Mouse (Mus musculus): ENCODE measurements at regions not wholly inside any gene's neighbourhood (a gene's known extent, or its start where the extent isn't known, plus 50 kb on each side); places are given as distances from the start of the nearest gene placed in this dataset.

DNA sequence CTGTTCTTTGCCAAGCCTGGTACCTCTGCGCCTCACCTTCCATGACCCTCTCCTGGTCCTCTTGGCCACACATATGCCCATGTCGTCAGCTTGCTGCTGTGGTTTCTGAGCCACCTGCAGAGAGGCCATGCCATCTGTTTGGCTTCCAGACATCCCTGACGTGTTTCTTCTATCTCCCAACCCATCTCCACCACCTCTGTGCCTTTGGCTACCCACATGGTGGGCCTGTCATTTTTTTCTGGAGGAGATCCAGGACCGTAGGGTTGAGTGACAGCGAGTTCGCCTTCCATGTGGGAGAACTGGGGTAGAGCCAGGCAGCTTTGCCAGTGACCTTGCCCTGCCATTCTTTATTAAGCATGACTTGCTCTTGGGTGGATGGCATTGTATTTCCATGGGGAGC, 278.4 kb upstream of the Thsd7b start:
- ATAC-seq (replicated peaks; ENCODE audit: low FRiP score, low TSS enrichment, poor library complexity, severe bottlenecking), result no peak

DNA sequence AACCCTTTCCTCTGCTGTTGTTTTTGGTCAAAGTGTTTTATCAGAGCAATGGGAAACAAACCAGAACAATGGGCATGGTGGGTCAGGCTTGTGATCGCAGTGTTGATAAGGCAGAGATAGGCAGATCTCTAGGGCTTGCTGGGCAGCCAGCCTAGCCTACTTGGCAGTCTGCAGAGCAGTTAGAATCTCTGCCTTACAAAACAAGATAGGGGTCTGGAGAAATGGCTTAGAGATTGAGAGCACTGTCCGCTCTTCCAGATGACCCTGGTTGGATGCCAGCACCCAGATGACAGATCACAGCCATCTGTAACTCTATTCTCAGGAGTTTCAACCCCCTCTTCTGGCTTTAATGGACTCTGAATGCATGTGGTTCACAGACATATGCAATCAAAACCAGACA, 289.7 kb upstream of the Thsd7b start:
- no peak for ATAC-seq (replicated peaks; ENCODE audit: low FRiP score, low TSS enrichment, poor library complexity, severe bottlenecking)

DNA sequence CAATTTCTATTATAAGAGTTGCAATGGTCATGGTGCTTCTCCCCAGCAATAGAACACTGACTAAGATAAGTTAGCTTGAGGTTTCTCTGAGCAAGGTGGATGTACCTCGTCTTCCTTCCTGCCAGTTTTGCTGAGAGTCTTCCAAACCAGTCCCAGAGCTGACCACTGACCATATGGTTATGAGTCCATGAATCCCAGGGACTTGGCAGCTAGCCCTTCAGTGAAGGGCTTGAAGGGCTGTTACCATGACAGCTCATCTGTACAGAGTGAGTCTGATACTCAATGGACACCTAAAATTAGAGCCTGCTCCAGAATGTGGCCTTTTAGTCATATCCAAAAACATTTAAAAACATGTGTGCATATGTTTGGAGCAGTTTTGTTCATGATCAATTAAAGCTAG, 297.5 kb upstream of the Thsd7b start:
- no peak for ATAC-seq (replicated peaks; ENCODE audit: low FRiP score, low TSS enrichment, poor library complexity, severe bottlenecking)

DNA sequence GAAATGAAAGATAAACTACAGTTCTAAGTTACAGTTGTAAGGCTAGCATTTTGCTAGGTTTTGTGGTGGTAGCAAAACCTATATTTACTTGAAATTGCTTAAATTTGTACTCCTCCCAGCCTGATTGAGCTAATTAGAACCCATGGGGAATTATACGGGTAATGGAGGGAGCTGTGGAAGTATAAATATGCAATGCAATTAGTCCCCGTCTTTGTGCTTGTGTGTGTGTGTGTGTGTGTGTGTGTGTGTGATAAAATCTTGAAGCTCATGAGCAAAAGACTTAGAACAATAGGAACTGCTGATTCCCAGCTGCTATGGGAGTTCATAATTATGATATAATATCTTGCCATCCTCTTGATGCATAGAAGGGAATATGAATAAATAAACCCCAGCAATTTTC, 321.7 kb upstream of the Thsd7b start:
- ATAC-seq (replicated peaks; ENCODE audit: low FRiP score, low TSS enrichment, poor library complexity, severe bottlenecking), result no peak

DNA sequence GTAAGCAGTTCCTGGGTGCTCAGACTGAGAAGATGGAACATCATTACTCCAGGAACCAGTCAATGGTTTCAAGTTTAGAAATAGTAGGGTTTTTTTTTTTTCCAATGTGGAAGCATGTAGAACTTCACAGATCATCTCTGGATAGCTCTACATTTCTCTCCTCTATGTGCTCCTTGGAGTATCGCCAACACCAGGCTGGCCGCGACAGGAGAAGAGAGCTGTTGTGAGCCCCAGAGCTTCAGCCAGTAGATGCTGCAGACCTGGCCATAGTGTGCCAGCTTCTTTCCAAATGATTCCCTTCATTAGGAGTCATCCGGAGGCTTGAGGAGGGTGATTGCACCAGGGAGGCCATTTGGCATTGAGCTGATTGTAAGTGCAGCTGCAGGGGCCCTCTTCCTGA, 322.6 kb upstream of the Thsd7b start:
- ATAC-seq (replicated peaks; ENCODE audit: low FRiP score, low TSS enrichment, poor library complexity, severe bottlenecking), result no peak

DNA sequence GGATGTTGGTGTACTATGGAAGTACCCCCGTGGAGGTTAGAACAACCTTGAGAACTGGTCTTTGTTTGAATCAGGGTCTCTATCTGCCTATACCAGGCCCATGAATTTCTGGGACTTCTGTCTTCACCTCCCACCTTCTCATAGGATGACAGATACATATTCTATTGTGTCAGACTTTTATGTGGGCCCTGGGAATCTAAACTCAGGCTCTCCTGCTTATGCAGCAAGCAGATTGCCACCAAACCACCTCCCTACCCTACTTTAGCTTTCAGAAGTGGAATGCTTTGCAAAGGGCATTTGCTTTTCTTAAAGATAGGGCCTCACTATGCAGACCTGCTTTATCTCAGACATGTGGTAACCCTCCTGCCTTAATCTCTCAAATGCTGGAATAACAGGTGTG, 322.7 kb upstream of the Cxcr4 start:
- ATAC-seq (replicated peaks; ENCODE audit: low FRiP score, low TSS enrichment, poor library complexity, severe bottlenecking), result no peak

DNA sequence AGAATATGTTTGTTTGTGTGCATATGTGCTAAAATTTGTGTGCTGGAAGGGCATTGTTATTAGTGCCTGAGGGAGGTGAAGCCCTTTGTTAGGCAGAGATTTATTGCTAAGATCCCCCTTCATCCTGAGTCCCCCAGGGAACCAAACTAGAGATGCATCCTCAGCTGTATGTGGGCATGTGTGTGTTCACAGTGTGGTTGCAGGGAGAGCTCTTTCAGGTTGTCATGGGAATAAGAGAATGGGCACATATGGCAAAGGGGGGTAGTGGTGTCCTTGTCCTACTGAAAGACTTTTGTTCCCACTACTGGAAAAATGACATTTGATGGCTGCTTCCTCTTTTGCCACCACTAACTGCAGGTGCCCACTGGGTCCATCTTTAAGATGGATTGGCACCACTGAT, 320.4 kb upstream of the Cxcr4 start:
- no peak for ATAC-seq (replicated peaks; ENCODE audit: low FRiP score, low TSS enrichment, poor library complexity, severe bottlenecking)

DNA sequence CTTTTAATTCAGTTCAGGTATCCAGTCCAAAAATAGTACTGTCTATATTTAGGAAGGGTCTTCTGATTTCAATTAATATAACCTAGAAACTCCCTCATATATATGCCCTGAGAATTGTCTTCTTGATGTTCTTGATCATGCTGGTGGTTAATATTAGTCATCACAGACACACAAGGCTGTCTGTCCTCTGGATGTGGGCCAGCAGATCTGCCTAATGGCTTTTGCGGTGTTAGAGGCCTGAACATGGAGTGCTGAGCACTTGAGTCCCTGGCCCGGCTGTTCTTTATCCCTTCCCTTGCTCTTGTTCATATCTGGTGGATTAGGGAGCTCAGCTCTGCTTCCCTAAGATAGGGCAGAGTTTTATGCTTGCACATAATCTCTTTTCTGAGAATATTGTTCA, 315.5 kb upstream of the Cxcr4 start:
- ATAC-seq (replicated peaks; ENCODE audit: low FRiP score, low TSS enrichment, poor library complexity, severe bottlenecking), result no peak

DNA sequence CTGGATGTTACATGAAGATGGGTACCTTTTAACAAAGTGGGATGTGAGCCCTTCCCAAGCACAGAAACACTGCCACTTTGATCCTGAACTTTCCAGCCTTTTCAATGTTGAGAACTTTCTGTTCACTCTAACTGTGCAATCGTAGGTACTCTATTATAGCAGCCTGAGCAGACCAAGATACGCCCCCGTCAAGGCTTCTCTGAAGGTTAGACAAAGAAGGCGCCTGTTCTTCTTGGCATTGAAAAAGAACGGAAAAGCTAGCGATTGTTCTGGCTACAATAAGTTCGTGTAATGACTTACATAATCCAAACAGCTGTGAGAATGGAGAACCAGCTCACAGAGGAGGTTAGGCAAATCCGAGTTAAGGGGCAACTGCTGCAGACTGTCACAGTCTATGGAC, 305.9 kb upstream of the Cxcr4 start:
- ATAC-seq (replicated peaks; ENCODE audit: low FRiP score, low TSS enrichment, poor library complexity, severe bottlenecking), result no peak

DNA sequence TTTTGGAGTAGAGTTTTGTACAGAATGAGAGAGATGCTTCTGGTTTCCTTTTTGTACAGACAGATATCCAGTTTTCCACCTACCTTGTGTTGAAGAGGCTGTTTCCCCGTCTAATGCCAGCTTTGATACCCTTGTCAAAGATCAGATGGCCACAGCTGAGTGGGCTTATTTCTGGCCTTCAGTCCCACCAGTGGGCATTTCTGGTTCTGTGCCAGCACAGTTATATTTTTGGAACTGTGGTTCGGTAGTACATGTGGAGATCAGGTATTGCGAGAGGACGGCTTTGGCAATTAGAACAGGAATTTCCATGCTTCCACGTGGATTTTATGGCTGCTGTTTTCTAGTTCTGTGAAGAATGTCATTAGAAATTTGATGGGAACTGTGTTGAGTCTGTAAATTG, 302.5 kb upstream of the Cxcr4 start:
- ATAC-seq (replicated peaks; ENCODE audit: low FRiP score, low TSS enrichment, poor library complexity, severe bottlenecking), result no peak

DNA sequence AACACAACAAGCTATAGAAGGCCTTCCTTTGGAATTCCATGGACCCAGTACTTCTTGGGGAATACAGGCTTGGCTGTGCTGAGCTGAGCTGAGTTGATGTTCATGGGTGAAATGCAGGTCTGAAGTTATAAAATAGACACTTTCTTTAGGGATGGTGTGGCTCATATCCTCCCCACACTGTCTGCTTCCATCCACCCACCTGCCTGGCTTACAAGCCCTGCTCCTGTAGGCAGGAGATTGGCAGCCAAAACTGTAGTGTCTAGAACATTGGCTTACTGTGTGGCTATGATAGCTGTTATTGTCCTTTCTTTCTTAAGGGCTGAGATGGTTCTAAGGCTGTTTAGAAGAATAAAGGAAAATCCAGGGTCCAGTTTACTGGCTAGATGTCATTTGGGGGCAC, 286.2 kb upstream of the Cxcr4 start:
- no peak for ATAC-seq (replicated peaks; ENCODE audit: low FRiP score, low TSS enrichment, poor library complexity, severe bottlenecking)

DNA sequence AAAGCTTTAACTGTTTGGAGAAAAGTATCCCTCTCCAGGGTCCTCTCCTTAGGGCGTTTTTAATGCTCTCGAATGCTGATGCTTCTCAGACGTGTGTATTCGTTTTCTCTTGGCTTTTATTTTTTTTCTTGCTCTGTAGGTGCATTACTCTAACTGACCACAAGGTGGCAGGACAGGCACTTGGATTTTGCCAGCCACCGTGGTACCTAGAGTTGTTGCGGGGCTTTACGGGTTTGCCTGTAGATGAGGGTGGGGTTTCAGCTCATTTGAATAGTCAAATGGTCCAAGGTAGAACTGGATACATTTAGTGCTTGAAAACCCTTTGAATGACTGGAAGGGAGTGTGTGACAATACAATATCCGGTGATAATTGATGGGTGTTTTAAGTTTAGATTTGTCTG, 283.2 kb upstream of the Cxcr4 start:
- no peak for ATAC-seq (replicated peaks; ENCODE audit: low FRiP score, low TSS enrichment, poor library complexity, severe bottlenecking)

DNA sequence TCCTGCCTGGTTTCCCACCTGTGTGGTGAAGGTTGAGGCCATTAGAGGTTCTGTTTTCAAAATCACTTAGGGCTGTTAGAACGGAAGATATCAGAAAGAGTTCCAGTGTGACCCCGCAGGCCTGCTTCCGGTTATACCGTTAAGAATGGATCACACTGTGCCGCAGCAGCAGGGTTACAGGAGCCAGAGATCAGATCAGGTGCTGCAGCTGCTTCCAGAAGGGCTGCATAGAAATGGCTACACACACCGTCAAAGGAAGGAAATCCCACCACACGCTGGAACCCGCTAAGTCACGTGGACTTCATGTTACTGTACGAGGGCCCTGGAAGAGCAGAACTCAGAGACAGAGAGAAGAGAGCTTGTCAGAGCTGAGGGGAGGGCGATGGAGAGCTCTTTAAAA, 282.1 kb upstream of the Cxcr4 start:
- no peak for ATAC-seq (replicated peaks; ENCODE audit: low FRiP score, low TSS enrichment, poor library complexity, severe bottlenecking)

DNA sequence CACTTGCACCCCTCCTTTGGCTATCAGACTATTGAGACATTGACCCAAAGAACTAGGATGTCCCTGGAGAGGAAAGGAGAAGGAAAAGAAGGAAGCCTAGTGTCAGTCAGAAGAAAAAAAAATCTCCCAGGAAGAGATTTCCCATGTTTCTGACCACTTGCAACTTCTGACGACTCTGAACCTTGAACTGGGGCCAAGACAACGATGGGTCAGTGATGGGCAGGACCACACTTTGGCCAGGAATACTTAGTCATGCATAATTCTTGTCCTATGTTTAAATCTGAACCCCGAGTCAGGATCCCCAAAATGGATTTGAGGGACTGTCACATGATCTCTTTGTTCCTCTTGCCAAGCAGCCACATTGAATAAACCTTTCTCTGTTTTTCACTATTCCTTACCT, 276.7 kb upstream of the Cxcr4 start:
- ATAC-seq (replicated peaks; ENCODE audit: low FRiP score, low TSS enrichment, poor library complexity, severe bottlenecking), result no peak

DNA sequence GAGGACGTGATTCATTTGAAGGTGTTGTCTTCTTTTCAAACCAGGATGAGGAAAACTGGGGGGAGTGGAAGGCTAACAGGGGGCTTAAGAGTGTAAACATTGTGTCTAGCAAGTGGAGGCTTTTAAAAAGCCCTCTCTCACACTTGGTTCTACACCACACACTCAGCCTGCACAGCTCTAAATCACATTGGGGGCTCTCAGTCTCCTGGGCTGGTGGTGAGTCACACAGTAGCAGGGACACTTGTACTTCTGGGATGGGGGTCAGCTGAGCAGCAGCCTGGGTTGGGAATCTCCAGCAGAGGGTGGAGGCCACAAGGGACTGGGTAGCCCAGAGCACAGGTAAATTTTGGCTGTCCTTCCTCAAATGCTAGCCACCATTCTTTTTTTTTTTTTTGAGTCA, 268.4 kb upstream of the Cxcr4 start:
- no peak for ATAC-seq (replicated peaks; ENCODE audit: low FRiP score, low TSS enrichment, poor library complexity, severe bottlenecking)

DNA sequence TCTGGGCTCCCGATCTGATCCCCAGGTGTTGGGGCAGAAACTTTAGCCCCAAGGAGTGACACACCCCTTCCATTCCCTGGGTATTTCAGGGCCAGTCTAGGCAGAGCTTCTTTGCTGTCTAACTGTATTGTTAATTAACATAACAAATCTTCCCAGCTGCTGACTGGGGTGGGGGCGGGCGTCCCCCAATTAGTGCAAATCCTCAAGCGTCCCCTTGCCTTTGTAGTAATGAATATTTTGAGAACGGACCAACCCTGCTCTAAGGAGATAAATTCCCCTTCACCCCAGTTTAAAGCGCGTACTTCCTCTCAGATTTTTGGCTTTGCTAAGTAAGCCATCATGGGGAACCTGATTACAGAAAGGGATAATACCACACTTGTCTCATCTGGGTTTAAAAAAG, 268.0 kb upstream of the Cxcr4 start:
- ATAC-seq (replicated peaks; ENCODE audit: low FRiP score, low TSS enrichment, poor library complexity, severe bottlenecking), result no peak

DNA sequence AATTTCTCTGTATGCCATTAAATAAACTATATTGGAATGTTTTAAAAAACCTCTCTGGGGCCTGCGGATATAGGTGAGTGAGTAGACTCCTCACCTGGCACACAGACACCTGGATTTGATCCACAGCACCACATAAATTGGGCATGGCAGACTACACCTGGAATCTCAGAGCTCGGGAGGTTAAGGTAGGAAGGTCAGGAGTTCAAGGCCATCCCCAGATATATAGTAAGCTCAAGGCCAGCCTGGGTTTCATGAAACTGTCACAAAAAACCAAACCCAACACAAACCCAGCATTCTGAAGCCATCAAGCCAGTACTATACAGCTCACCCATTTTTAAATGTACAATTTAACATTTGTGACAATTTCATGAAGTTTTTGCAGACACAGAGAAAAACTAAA, 266.6 kb upstream of the Cxcr4 start:
- no peak for ATAC-seq (replicated peaks; ENCODE audit: low FRiP score, low TSS enrichment, poor library complexity, severe bottlenecking)

DNA sequence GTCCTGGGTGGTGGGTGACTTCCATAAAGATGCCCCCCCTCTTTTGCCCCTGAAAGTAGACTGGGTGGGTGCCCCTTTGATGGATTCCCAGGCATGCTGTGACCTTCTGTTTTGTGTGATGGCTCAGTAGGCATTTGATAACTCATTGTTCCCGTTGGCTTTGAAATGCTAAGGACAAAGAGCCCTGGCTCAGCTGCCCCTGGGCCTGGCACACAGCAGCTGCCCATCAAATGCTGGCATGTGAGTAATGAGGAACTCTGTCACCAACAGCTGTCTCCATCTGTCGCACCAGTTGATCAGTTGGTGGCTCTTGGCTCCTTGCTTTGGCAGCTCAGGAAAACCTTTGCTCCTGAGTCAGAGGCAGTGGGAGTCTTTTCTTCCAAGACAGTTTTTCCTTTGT, 264.8 kb upstream of the Cxcr4 start:
- ATAC-seq (replicated peaks; ENCODE audit: low FRiP score, low TSS enrichment, poor library complexity, severe bottlenecking), result no peak

DNA sequence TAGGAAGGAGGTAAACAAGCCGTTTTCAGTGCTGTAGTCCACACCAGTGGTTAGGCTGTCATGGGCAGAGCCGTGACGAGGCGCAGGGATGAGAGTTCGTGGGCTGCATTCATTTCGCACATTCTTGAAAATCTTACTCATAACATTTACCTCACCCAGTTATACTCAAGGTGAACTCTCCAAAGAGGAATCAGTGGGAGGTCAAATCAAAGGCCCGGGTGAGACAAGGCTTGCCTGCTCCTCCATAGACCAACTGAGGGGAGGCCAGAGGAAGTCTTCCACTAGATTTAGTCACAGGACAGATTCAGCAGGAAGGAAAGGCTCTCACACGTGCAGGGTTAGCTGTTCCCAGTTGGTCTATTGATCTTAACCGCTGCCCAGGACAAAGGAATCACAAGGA, 262.6 kb upstream of the Cxcr4 start:
- no peak for ATAC-seq (replicated peaks; ENCODE audit: low FRiP score, low TSS enrichment, poor library complexity, severe bottlenecking)

DNA sequence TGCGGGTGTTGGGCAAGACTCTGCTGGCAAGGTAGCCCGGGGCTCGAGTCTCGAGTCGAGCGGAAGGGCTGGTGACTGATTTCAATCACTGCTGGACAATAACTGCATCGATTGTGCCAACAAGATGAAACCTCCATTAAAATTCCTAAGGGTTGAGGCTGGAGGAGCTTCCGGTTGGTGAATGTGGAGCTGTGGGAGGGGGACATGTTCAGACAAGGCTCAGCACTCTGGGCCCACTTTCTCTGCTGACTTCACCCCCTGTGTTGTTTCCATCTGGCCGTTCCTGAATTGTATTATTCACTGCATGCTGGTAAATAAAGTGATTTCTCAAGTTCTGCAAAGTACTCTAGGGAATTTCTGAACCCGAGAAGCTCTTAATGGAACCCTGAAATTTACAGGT, 261.2 kb upstream of the Cxcr4 start:
- ATAC-seq (replicated peaks; ENCODE audit: low FRiP score, low TSS enrichment, poor library complexity, severe bottlenecking), result no peak

DNA sequence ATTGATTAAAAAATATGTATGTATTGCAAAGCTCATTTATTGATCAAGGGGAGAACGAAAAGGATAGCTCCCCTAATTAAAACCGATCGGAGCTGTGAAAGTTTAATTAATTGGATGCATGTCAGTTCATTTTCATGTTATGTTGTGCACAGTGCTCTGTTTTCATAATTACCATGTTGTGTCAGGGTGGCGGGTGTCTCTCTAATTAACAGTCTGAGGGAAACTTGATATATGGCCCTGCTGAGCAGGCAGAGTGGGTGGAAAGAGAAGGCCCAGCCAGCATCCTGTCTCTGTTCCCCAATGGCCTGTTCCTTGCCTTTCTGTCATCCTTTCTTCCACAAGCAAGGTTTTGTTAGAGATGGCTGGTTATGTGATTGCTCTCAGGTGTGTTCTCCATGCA, 245.3 kb upstream of the Cxcr4 start:
- no peak for ATAC-seq (replicated peaks; ENCODE audit: low FRiP score, low TSS enrichment, poor library complexity, severe bottlenecking)

DNA sequence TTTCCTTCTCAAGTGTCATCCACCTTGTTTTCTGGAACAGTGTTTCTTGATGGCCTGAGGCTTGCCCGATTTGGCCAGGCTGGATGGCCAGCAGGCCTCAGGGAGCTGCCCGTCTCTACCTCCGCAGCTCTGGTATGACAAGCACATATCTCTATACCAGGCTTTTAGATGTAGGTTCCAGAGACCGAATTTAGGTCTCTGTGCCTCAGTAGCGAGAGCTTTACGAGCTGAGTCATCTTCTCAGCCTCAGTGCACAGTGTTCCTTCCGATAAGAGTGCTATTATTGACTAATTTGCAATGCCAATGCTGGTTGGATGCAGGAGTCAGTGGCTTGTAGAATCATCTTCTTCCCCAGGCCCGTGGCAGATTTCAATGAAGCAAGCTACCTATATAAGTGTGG, 243.4 kb upstream of the Cxcr4 start:
- ATAC-seq (replicated peaks; ENCODE audit: low FRiP score, low TSS enrichment, poor library complexity, severe bottlenecking), result no peak

All from megakaryocyte-erythroid progenitor cell, adult 5-6 weeks (primary cell).